Mouse (Mus musculus): ENCODE results near the gene Acbd6. TPM values are rescaled to one million over a fixed set of nuclear protein-coding genes. Genes with fewer than 3 reads are reported as not detected.

The Acbd6 gene
- total and polyA plus RNA-seq, 3 experiments, result 102 to 270 (median 145) TPM

DNA sequence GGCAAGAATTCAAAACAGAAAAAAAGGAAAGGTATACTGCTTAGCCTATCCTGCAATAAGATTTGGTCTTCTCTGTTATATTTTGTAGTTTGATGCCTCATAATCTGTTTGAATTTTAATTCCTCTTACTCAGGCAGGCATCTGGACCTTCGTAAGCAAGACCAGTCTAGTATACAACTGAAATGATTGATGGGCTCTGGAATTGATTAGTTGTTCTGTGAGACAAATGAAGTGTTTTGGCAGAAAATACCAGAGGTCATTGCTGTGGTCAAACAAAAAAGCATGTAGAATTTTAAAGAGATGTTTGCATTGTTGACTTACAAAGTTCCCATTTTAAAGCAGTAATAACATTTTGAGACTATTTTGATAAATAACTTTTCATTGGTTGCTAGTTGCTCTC, 46.8 kb downstream of the Acbd6 start:
- Histone ChIP-seq H3K4me3 (ENCODE audit: control insufficient read depth in 1 of 2, insufficient read depth in 1 of 2, low read depth in 2 of 2, low read length in 2 of 2) (no peak overlapping the region), H3K27ac (ENCODE audit: control insufficient read depth, low read depth, low read length) (no peak overlapping the region), H3K9me3 (replicated peaks; ENCODE audit: insufficient read depth, low read length) (no peaks in the 10 kb centered on the region), H3K27me3 (ENCODE audit: control insufficient read depth in 1 of 2, insufficient read depth in 2 of 2, low read length in 2 of 2) (no peaks in the 10 kb centered on the region), H3K79me2 (ENCODE audit: control insufficient read depth, insufficient read depth, low read length, poor library complexity) (no peaks in the 10 kb centered on the region), H3K9ac (ENCODE audit: control insufficient read depth, low read depth, low read length, poor library complexity, severe bottlenecking) (no peak overlapping the region), H3K4me1 (ENCODE audit: control insufficient read depth in 1 of 2, insufficient read depth in 2 of 2, low read length in 2 of 2) (no peaks in the 10 kb centered on the region), H3K36me3 (ENCODE audit: control insufficient read depth in 1 of 2, insufficient read depth in 2 of 2, low read length in 2 of 2) (no peaks in the 10 kb centered on the region; a peak in 1 of 4 replicates)
- TF ChIP-seq POLR2AphosphoS2 (IDR thresholded peaks at IDR 0.05; ENCODE audit: low read length) (no peak), MAX (IDR thresholded peaks at IDR 0.05; ENCODE audit: low read length) (no peak), POLR2AphosphoS5 (IDR thresholded peaks at IDR 0.05; ENCODE audit: borderline replicate concordance, low read depth, low read length) (no peak), CHD1 (IDR thresholded peaks at IDR 0.05; ENCODE audit: low read depth, low read length) (no peak), ZC3H11A (IDR thresholded peaks at IDR 0.05; ENCODE audit: low read depth, low read length) (no peak), TCF12 (IDR thresholded peaks at IDR 0.05; ENCODE audit: low read depth, low read length) (no peak)
- no peak for DNase-seq (ENCODE audit: low read depth, low spot score)

DNA sequence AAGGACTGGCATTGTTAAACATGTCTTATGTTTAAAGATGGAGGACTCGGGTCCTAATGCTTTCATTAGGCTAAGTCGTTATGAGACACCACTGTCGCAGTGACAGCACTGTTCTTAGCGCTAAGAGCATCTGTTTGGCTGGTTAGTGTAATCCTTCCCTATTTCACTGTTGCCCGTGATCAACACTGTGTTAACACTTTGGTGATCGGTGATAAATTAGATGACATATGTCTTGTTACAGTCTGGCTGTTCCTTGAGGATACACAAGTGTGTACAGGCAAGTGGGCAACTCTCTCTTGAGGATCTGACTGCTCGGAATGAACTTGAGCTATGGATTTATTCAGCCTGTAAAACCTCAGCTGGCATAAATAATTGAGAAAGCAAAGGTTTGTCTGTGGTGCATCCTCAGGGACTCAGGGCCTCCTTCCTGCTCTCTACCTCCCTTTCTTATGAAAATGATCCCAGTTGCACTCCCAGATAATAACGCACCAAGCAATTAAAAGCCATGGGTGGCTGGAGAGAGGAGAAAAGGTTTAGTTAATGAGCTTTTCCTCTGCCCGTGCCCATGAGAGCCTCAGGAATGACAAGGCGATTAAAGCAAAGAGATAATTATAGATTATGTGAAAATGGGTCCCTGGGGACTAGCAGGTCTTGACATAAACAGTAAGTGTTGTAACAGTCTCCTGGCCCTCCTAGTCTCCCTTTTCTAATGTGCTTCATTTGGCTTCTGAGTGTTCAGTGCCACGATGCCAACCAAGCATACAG, 47.7 kb downstream of the Acbd6 start:
- Histone ChIP-seq H3K9ac (ENCODE audit: control insufficient read depth, low read depth, low read length, poor library complexity, severe bottlenecking) (no peak overlapping the region), H3K9me3 (replicated peaks; ENCODE audit: insufficient read depth, low read length) (no peaks in the 10 kb centered on the region), H3K4me3 (ENCODE audit: control insufficient read depth in 1 of 2, insufficient read depth in 1 of 2, low read depth in 2 of 2, low read length in 2 of 2) (no peak overlapping the region), H3K27ac (ENCODE audit: control insufficient read depth, low read depth, low read length) (no peak overlapping the region), H3K4me1 (ENCODE audit: control insufficient read depth in 1 of 2, insufficient read depth in 2 of 2, low read length in 2 of 2) (no peaks in the 10 kb centered on the region), H3K79me2 (ENCODE audit: control insufficient read depth, insufficient read depth, low read length, poor library complexity) (no peaks in the 10 kb centered on the region), H3K27me3 (ENCODE audit: control insufficient read depth in 1 of 2, insufficient read depth in 2 of 2, low read length in 2 of 2) (no peaks in the 10 kb centered on the region), H3K36me3 (ENCODE audit: control insufficient read depth in 1 of 2, insufficient read depth in 2 of 2, low read length in 2 of 2) (no peaks in the 10 kb centered on the region; a peak in 1 of 4 replicates)
- no peak for TF ChIP-seq RAD21 (IDR thresholded peaks at IDR 0.05; ENCODE audit: low read depth, low read length)
- no peak for TF ChIP-seq MXI1 (IDR thresholded peaks at IDR 0.05; ENCODE audit: low read depth, low read length)
- TF ChIP-seq MYC (IDR thresholded peaks at IDR 0.05; ENCODE audit: low read depth, low read length), result no peak
- no peak for TF ChIP-seq MEF2A (IDR thresholded peaks at IDR 0.05; ENCODE audit: extremely low read depth, insufficient replicate concordance, low read depth, low read length, poor library complexity, severe bottlenecking)
- TF ChIP-seq MAZ (IDR thresholded peaks at IDR 0.05; ENCODE audit: low read depth, low read length), result no peak
- no peak for TF ChIP-seq TCF12 (IDR thresholded peaks at IDR 0.05; ENCODE audit: low read depth, low read length)
- no peak for TF ChIP-seq TAL1 (IDR thresholded peaks at IDR 0.05; ENCODE audit: low read length)
- no peak for TF ChIP-seq E2F4 (IDR thresholded peaks at IDR 0.05; ENCODE audit: borderline replicate concordance, low read depth, low read length)
- no peak for TF ChIP-seq SIN3A (IDR thresholded peaks at IDR 0.05; ENCODE audit: low read length)
- no peak for TF ChIP-seq MYB (IDR thresholded peaks at IDR 0.05; ENCODE audit: low read depth, low read length)
- TF ChIP-seq ETS1 (IDR thresholded peaks at IDR 0.05; ENCODE audit: low read depth, low read length), result no peak
- no peak for TF ChIP-seq MAX (IDR thresholded peaks at IDR 0.05; ENCODE audit: low read length)
- no peak for TF ChIP-seq ZC3H11A (IDR thresholded peaks at IDR 0.05; ENCODE audit: low read depth, low read length)
- TF ChIP-seq HCFC1 (IDR thresholded peaks at IDR 0.05; ENCODE audit: low read depth, low read length), result no peak
- TF ChIP-seq GATA1 (IDR thresholded peaks at IDR 0.05; ENCODE audit: low read depth, low read length), result no peak
- TF ChIP-seq ZKSCAN1 (IDR thresholded peaks at IDR 0.05; ENCODE audit: low read depth, low read length), result no peak
- no peak for TF ChIP-seq TBP (IDR thresholded peaks at IDR 0.05; ENCODE audit: low read depth, low read length)
- no peak for TF ChIP-seq CTCF (IDR thresholded peaks at IDR 0.05 in 2 of 3, conservative IDR thresholded peaks at IDR 0.05 in 1 of 3; ENCODE audit: control insufficient read depth in 1 of 3, insufficient read depth in 1 of 3, low read depth in 2 of 3, low read length in 3 of 3, poor library complexity in 1 of 3, severe bottlenecking in 1 of 3)
- TF ChIP-seq BHLHE40 (IDR thresholded peaks at IDR 0.05; ENCODE audit: borderline replicate concordance, low read depth, low read length), result no peak
- no peak for TF ChIP-seq MAFK (IDR thresholded peaks at IDR 0.05; ENCODE audit: borderline replicate concordance, low read depth, low read length)
- no peak for DNase-seq (ENCODE audit: low read depth, low spot score)
